In the genomic region with DNA sequence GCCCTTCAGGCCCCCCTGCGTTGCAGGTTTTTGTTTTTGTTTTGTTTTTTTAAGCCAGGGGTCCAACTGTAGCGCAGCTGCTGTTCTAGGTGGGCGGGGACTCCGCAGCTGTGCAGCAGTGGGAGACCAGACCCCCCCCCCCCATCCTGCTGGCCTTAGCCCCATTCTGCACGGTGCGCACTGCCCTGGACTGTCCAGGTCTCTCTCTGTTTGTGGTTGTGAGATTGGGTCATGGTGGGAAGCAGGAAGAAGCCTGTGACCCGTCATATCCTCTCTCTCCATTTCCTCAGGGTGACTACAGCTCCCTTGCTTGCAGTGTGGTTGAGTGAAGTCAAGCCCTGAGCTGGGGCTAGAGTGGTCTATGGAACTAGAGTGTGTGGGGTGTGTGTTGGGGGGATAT, we compare ENCODE assay signal across 10 mouse cellular contexts.
DNase-seq lines count a peak whose midpoint lies in the region; ATAC-seq and TF ChIP-seq lines count a peak whose summit lies in the region.
"Had no signal": no experiment of that assay in that cellular context is flagged by ENCODE, and none has a peak within 500 bp of the region (broad histone marks: within the 10 kb centered on the region; RNA-seq: fewer than 3 reads in every experiment).

No protein-coding gene starts in this region.

- H3K4me1 ChIP-seq in embryonic facial prominence, embryonic 11.5 days (ENCODE audit: control insufficient read depth, insufficient read depth, low read length), result no peaks in the 10 kb centered on the region
- H3K4me1 ChIP-seq in embryonic facial prominence, embryonic 10.5 days, result peaks cover 53% of the 10 kb centered on the region
- peaks cover 37% of the 10 kb centered on the region for H3K4me1 ChIP-seq in limb, embryonic 12.5 days (replicated peaks)
- peaks cover 41% of the 10 kb centered on the region for H3K4me1 ChIP-seq in limb, embryonic 10.5 days
- H3K4me1 ChIP-seq in hindbrain, postnatal 0 days (ENCODE audit: insufficient read depth, low read length), result peaks cover 49% of the 10 kb centered on the region
- peaks cover 79% of the 10 kb centered on the region for H3K4me1 ChIP-seq in neural tube, embryonic 13.5 days (replicated peaks)

- no peak overlapping the region for H3K27ac ChIP-seq in embryonic facial prominence, embryonic 11.5 days (replicated peaks; ENCODE audit: low read depth, low read length)
- H3K27ac ChIP-seq in embryonic facial prominence, embryonic 10.5 days (replicated peaks), result no peak overlapping the region
- no peak overlapping the region for H3K27ac ChIP-seq in limb, embryonic 12.5 days
- H3K27ac ChIP-seq in limb, embryonic 10.5 days, result no peak overlapping the region
- H3K27ac ChIP-seq in hindbrain, postnatal 0 days, result no peak overlapping the region
- H3K27ac ChIP-seq in neural tube, embryonic 13.5 days (replicated peaks), result peak overlapping the region; percentile 56

- TF ChIP-seq CTCF in hindbrain, postnatal 0 days (IDR thresholded peaks at IDR 0.05; ENCODE audit: low read depth), result no peak

- H3K27me3 ChIP-seq in embryonic facial prominence, embryonic 11.5 days (ENCODE audit: control insufficient read depth, insufficient read depth, low read length), result no peaks in the 10 kb centered on the region
- H3K27me3 ChIP-seq in embryonic facial prominence, embryonic 10.5 days (replicated peaks; ENCODE audit: low read depth, poor library complexity, severe bottlenecking), result no peaks in the 10 kb centered on the region
- no peaks in the 10 kb centered on the region for H3K27me3 ChIP-seq in limb, embryonic 12.5 days
- H3K27me3 ChIP-seq in limb, embryonic 10.5 days (ENCODE audit: low read depth, poor library complexity, severe bottlenecking), result no peaks in the 10 kb centered on the region
- H3K27me3 ChIP-seq in hindbrain, postnatal 0 days (ENCODE audit: insufficient read depth, low read length), result no peaks in the 10 kb centered on the region
- H3K27me3 ChIP-seq in neural tube, embryonic 13.5 days, result no peaks in the 10 kb centered on the region

- H3K36me3 ChIP-seq in embryonic facial prominence, embryonic 11.5 days (replicated peaks; ENCODE audit: control insufficient read depth, insufficient read depth, low read depth, low read length), result no peaks in the 10 kb centered on the region
- no peaks in the 10 kb centered on the region for H3K36me3 ChIP-seq in embryonic facial prominence, embryonic 10.5 days (replicated peaks)
- no peaks in the 10 kb centered on the region for H3K36me3 ChIP-seq in limb, embryonic 12.5 days
- H3K36me3 ChIP-seq in limb, embryonic 10.5 days, result no peaks in the 10 kb centered on the region
- no peaks in the 10 kb centered on the region for H3K36me3 ChIP-seq in hindbrain, postnatal 0 days (ENCODE audit: insufficient read depth, low read length)
- H3K36me3 ChIP-seq in neural tube, embryonic 13.5 days, result no peaks in the 10 kb centered on the region

- DNase-seq in embryonic facial prominence, embryonic 11.5 days (ENCODE audit: low spot score), result no peak
- no peak for DNase-seq in embryonic facial prominence, embryonic 10.5 days (ENCODE audit: low spot score)
- no peak for DNase-seq in limb, embryonic 10.5 days (ENCODE audit: low spot score)
- no peak for DNase-seq in hindbrain, postnatal 0 days (ENCODE audit: low spot score)
- no peak for DNase-seq in frontal cortex, adult 2 months (ENCODE audit: extremely low spot score in 1 of 2, low spot score in 1 of 2)
- no peak for DNase-seq in lung, postnatal 36 days
- DNase-seq: cerebellum, postnatal 14 days; lung, adult 2 months had no signal

- no peak overlapping the region for H3K9ac ChIP-seq in embryonic facial prominence, embryonic 11.5 days (replicated peaks; ENCODE audit: low read length)
- no peak overlapping the region for H3K9ac ChIP-seq in limb, embryonic 12.5 days (replicated peaks)
- H3K9ac ChIP-seq in hindbrain, postnatal 0 days (replicated peaks; ENCODE audit: low read length), result no peak overlapping the region
- no peak overlapping the region for H3K9ac ChIP-seq in neural tube, embryonic 13.5 days

- H3K9me3 ChIP-seq in embryonic facial prominence, embryonic 11.5 days (replicated peaks; ENCODE audit: control insufficient read depth, low read length), result no peaks in the 10 kb centered on the region
- H3K9me3 ChIP-seq in embryonic facial prominence, embryonic 10.5 days, result no peaks in the 10 kb centered on the region
- H3K9me3 ChIP-seq in limb, embryonic 12.5 days, result no peaks in the 10 kb centered on the region
- H3K9me3 ChIP-seq in limb, embryonic 10.5 days (replicated peaks), result no peaks in the 10 kb centered on the region
- no peaks in the 10 kb centered on the region for H3K9me3 ChIP-seq in hindbrain, postnatal 0 days (ENCODE audit: low read length)
- H3K9me3 ChIP-seq in neural tube, embryonic 13.5 days, result no peaks in the 10 kb centered on the region

- H3K4me2 ChIP-seq in embryonic facial prominence, embryonic 11.5 days (ENCODE audit: low read depth, low read length), result no peak overlapping the region
- no peak overlapping the region for H3K4me2 ChIP-seq in limb, embryonic 12.5 days
- H3K4me2 ChIP-seq in hindbrain, postnatal 0 days (ENCODE audit: low read depth, low read length), result no peak overlapping the region
- H3K4me2 ChIP-seq in neural tube, embryonic 13.5 days, result no peak overlapping the region

- 0 out of 2 replicates have a peak, but pooled peaks have one; percentile 26 for ATAC-seq in embryonic facial prominence, embryonic 11.5 days (replicated peaks; ENCODE audit: insufficient number of reproducible peaks, low FRiP score, low TSS enrichment, low read depth)
- ATAC-seq in limb, embryonic 12.5 days (ENCODE audit: insufficient number of reproducible peaks, insufficient read depth, low FRiP score, low TSS enrichment, low read depth), result peak; percentile 48
- ATAC-seq in hindbrain, postnatal 0 days, result peak; percentile 43; the same call in 1 of the 2 replicates
- ATAC-seq in neural tube, embryonic 13.5 days (ENCODE audit: low read depth), result peak; percentile 24; the same call in 1 of the 2 replicates

- H3K4me3 ChIP-seq in embryonic facial prominence, embryonic 11.5 days (ENCODE audit: low read depth, low read length), result no peak overlapping the region
- H3K4me3 ChIP-seq in embryonic facial prominence, embryonic 10.5 days, result no peak overlapping the region
- no peak overlapping the region for H3K4me3 ChIP-seq in limb, embryonic 12.5 days (replicated peaks)
- no peak overlapping the region for H3K4me3 ChIP-seq in limb, embryonic 10.5 days
- H3K4me3 ChIP-seq in hindbrain, postnatal 0 days (ENCODE audit: low read length), result no peak overlapping the region
- H3K4me3 ChIP-seq in neural tube, embryonic 13.5 days, result no peak overlapping the region

- 75% methylated on average over 7 of the region's 7 CpGs for WGBS in embryonic facial prominence, embryonic 11.5 days
- WGBS in embryonic facial prominence, embryonic 10.5 days, result 82% methylated on average over 7 of the region's 7 CpGs
- 75% methylated on average over 7 of the region's 7 CpGs for WGBS in limb, embryonic 12.5 days
- WGBS in limb, embryonic 10.5 days, result 83% methylated on average over 7 of the region's 7 CpGs
- WGBS in hindbrain, postnatal 0 days, result 53% methylated on average over 7 of the region's 7 CpGs
- 52% methylated on average over 7 of the region's 7 CpGs for WGBS in neural tube, embryonic 13.5 days
